Mouse (Mus musculus): ENCODE results near the gene Calcoco2. TPM values are rescaled to one million over a fixed set of nuclear protein-coding genes. Genes with fewer than 3 reads are reported as not detected.
"Not testable (repeated sequence)": the region's sequence is repeated elsewhere in the genome, so short reads cannot be mapped to it uniquely, and the experiment has no call there.

Calcoco2 gene
- 0.08 and 0.11 TPM in 2 replicates for polyA plus RNA-seq (2012; rRNA removed)

DNA sequence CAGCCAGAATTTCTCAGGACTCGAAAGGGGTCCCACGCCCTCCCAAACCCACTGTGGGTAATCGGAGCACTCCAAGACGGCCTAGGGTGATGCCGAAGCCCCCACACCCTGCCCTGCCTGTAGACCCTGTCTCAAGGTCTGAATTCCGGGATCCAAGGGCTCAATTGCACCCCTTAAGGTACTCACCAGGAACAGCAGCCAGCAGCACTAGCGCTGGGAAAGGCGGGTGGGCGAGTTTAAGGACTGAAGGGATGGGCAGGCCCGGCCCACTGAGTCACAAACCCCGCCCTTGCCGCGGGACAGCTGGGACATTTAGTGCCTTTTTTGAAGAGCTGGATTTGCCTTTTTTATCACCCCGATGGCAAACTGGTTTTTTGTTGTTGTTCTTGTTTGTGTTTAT is at the start of gene Calcoco2:
Gene Calcoco2, minus strand, starts transcription at position 214 of the 400 bp plus-strand sequence.
- WGBS = 45% methylated on average over 14 of the region's 14 CpGs
- H3K4me1 ChIP-seq (ENCODE audit: control insufficient read depth, insufficient read depth, low read length) = no peaks in the 10 kb centered on the region

DNA sequence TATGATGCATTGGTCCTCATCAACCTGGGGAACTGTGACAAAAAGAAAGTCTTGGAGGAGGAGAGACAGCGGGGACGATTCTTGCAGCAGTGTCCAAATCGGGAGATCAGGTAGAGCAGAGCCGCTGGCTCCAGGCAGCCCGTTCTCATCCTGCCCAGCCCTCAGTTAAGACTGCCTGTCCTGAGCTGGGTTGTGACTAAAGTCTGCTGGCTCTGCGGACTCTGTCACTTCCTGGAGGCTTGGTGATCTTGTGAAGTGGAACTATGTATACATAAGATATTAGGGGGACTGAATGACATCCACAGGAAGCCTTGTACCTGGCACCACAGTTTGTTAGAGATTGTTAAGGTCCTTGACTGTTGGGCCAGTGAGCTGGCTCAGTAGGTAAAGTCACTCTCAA is 35.7 kb upstream of the Calcoco2 start:
- DNase-seq = no peak
- Histone ChIP-seq H3K4me3 (replicated peaks; ENCODE audit: extremely low read depth, low read depth, low read length) (no peak overlapping the region), H3K4me1 (ENCODE audit: control insufficient read depth, insufficient read depth, low read length) (no peaks in the 10 kb centered on the region)
- TF ChIP-seq CTCF (IDR thresholded peaks at IDR 0.05; ENCODE audit: insufficient read depth, low read length) = no peak
- no peak for TF ChIP-seq POLR2A (IDR thresholded peaks at IDR 0.05; ENCODE audit: borderline replicate concordance, extremely low read depth, low read depth, low read length)
- 58% methylated on average over 6 of the region's 6 CpGs for WGBS

More for the DNA sequence above, at the start of gene Calcoco2:
- H3K4me3 ChIP-seq (replicated peaks; ENCODE audit: extremely low read depth, low read depth, low read length) = no peak within 1 kb of the TSS
- no peak for DNase-seq
- TF ChIP-seq POLR2A (IDR thresholded peaks at IDR 0.05; ENCODE audit: borderline replicate concordance, extremely low read depth, low read depth, low read length) (no peak), CTCF (IDR thresholded peaks at IDR 0.05; ENCODE audit: insufficient read depth, low read length) (no peak)

DNA sequence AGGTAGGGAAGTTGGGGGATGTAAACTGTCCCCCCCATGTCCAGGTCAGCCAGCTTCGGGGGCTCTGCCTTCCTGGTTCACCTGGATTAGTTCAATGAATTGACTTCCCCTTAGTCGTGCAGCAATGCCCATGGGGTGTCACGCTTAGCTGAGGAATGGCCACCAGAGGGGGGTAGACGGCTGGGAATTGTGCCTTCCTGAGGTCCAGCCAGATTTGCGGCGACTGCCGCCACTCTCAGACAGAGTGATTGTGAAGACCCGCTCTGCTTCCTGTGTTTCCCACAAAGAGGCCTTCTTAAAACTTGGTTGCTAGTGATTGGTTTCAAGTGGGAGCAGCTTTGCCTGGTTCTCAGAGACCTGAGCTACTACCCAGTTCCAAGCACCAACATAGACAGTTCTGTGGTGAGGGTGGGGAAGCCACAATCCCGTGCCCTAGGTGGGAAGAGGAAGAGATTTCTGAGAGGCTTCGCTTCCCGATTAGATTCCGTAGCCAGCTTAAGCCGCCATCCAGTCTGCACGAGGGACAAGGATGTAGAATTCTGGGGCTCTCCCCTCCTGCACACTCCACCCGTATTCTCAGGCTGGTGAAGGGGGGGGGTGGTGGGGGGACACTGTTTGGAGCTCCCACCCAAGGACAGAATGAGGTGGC is 34.0 kb upstream of the Calcoco2 start:
- H3K4me1 ChIP-seq (ENCODE audit: control insufficient read depth, insufficient read depth, low read length) = no peaks in the 10 kb centered on the region
- H3K4me3 ChIP-seq (replicated peaks; ENCODE audit: extremely low read depth, low read depth, low read length) = no peak overlapping the region
- TF ChIP-seq CTCF (IDR thresholded peaks at IDR 0.05; ENCODE audit: insufficient read depth, low read length) = peak; percentile 78
- TF ChIP-seq POLR2A (IDR thresholded peaks at IDR 0.05; ENCODE audit: borderline replicate concordance, extremely low read depth, low read depth, low read length) = no peak
- 2% methylated on average over 15 of the region's 15 CpGs for WGBS
- peak; percentile 41 for DNase-seq

DNA sequence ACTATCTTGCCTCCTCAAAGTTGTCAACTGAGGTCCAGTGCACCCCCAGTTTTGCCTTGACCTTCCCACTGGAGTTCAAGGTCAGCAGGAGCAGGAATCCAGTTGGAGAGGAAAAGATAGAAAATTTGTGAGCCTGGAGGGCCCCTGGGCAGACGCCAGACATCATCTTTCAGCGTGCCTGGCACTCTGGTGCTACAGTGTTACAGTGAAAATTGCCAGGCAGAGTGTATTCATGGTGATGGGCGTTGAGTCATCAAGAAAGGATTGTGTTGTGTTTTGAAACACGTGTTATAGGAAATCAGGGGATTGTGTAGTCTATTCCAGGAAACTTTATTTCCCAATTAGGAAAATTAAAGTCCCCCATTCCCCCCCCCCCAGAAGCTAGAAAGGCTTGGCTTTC is 32.0 kb upstream of the Calcoco2 start:
- DNase-seq = no peak
- TF ChIP-seq CTCF (IDR thresholded peaks at IDR 0.05; ENCODE audit: insufficient read depth, low read length) (no peak), POLR2A (IDR thresholded peaks at IDR 0.05; ENCODE audit: borderline replicate concordance, extremely low read depth, low read depth, low read length) (no peak)
- no peak overlapping the region for H3K4me3 ChIP-seq (replicated peaks; ENCODE audit: extremely low read depth, low read depth, low read length)
- WGBS = 58% methylated on average over 4 of the region's 4 CpGs
- H3K4me1 ChIP-seq (ENCODE audit: control insufficient read depth, insufficient read depth, low read length) = no peaks in the 10 kb centered on the region; the same call in 1 of the 2 replicates

DNA sequence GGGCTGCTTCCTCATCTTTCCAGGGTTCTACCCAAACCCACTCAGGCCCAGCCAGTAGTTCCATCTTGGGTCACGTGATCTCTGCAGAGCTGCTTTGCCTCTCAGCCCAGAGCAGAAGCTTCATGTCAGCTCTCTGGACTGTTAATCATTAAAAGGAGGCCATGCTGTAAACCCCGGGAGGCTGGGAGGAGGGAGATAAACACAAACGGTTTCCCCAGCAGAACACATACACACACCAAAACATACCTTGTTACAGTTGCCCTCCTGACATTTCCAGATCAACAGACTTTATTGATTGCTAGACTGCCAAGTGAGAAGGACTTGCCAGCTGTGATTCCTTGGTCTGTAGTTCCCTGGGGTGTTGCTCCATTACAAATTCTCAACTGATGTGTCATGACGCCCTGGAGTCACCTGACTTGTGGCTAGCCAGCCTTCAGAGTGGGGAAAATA is 29.0 kb upstream of the Calcoco2 start:
- WGBS = 12% methylated on average over 4 of the region's 4 CpGs
- no peak for DNase-seq

DNA sequence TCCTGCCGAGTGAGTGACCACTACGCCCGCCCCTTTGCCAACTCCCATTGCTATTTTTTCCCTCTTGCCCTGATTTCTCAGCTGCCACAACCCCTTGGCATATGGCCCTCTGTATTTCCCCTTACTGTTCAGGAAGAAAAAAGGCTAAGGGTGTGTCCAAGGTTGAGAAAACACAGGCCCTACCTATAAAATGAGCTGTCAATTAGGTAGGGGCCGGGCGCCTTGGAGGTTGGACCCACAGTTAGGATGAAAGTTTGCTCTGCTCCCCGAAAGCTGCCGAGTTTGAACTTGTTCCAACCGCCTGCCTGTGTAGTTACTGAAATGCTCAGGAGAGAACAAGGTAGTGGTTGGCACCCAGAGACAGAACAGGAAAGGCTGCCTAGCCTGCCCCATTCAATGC is 24.1 kb upstream of the Calcoco2 start:
- H3K4me1 ChIP-seq (ENCODE audit: control insufficient read depth, insufficient read depth, low read length) = no peaks in the 10 kb centered on the region; the same call in 1 of the 2 replicates
- no peak overlapping the region for H3K4me3 ChIP-seq (replicated peaks; ENCODE audit: extremely low read depth, low read depth, low read length)
- WGBS = 75% methylated on average over 8 of the region's 8 CpGs
- no peak for DNase-seq
- TF ChIP-seq CTCF (IDR thresholded peaks at IDR 0.05; ENCODE audit: insufficient read depth, low read length) (no peak), POLR2A (IDR thresholded peaks at IDR 0.05; ENCODE audit: borderline replicate concordance, extremely low read depth, low read depth, low read length) (no peak)

More for the DNA sequence above, 29.0 kb upstream of the Calcoco2 start:
- Histone ChIP-seq H3K4me3 (replicated peaks; ENCODE audit: extremely low read depth, low read depth, low read length) (no peak overlapping the region), H3K4me1 (ENCODE audit: control insufficient read depth, insufficient read depth, low read length) (no peaks in the 10 kb centered on the region; the same call in 1 of the 2 replicates)
- TF ChIP-seq CTCF (IDR thresholded peaks at IDR 0.05; ENCODE audit: insufficient read depth, low read length) (no peak), POLR2A (IDR thresholded peaks at IDR 0.05; ENCODE audit: borderline replicate concordance, extremely low read depth, low read depth, low read length) (no peak)

DNA sequence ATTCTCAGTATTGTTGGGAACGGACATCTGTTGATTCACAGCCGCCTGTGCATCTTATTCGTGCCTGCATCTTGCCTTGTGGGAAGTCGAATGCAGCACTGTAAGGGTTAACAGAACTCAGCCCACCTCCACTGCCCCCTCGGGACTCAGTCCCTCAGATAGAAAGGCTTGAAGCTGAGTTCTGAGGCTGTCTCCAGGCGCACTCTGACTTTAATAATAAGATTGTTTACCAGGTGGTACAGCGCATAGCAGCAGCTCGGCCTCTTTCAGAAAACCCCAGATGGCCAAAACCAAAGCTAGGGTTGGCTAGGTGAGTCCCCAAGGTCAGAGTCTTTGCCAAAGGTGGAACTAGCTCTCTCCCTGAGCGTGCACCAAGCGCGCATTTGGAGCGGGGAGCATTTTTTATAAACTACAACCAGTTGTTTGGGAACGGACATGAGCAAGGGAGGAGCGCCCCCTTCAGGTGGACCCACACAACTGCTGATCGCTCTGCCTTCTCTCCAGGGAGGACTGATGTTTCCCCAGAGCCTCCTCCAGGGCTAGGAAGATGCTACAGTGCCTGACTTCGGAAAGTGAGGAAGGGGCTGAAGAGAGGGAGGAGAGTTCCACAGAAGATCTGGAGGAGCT is 21.6 kb upstream of the Calcoco2 start, which contains the start of gene Ttll6:
Gene Ttll6, plus strand, starts transcription at position 548 of the 627 bp plus-strand sequence.
- Histone ChIP-seq H3K4me1 (ENCODE audit: control insufficient read depth, insufficient read depth, low read length) (no peaks in the 10 kb centered on the region), H3K4me3 (replicated peaks; ENCODE audit: extremely low read depth, low read depth, low read length) (no peak within 1 kb of the TSS)
- 20% methylated on average over 16 of the region's 16 CpGs for WGBS
- peak; percentile 30 for DNase-seq
- no peak for TF ChIP-seq POLR2A (IDR thresholded peaks at IDR 0.05; ENCODE audit: borderline replicate concordance, extremely low read depth, low read depth, low read length)
- TF ChIP-seq CTCF (IDR thresholded peaks at IDR 0.05; ENCODE audit: insufficient read depth, low read length) = peak; percentile 72

DNA sequence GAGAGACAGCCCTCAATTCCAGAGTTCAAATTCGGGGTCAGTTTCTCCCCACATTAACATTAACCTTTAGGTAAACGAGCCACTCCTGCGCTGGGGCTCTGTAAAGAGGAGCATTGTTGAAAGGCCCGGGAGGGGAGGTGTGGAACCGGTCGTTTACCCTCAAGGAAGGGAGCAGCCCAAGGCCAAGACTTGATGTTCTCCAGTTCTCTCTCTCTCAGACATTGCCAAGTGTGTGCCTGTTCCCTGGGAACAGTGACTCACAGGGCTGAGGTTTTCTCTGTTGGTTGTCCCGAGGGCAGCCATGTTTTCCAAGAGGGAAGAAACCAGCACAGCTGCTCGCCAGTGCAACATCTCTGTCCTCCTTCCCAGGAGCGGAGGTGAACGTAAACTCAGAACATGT is 18.8 kb upstream of the Calcoco2 start:
- TF ChIP-seq POLR2A (IDR thresholded peaks at IDR 0.05; ENCODE audit: borderline replicate concordance, extremely low read depth, low read depth, low read length) (no peak), CTCF (IDR thresholded peaks at IDR 0.05; ENCODE audit: insufficient read depth, low read length) (no peak)
- Histone ChIP-seq H3K4me3 (replicated peaks; ENCODE audit: extremely low read depth, low read depth, low read length) (no peak overlapping the region), H3K4me1 (ENCODE audit: control insufficient read depth, insufficient read depth, low read length) (no peaks in the 10 kb centered on the region)
- DNase-seq = no peak
- WGBS = 46% methylated on average over 10 of the region's 10 CpGs

DNA sequence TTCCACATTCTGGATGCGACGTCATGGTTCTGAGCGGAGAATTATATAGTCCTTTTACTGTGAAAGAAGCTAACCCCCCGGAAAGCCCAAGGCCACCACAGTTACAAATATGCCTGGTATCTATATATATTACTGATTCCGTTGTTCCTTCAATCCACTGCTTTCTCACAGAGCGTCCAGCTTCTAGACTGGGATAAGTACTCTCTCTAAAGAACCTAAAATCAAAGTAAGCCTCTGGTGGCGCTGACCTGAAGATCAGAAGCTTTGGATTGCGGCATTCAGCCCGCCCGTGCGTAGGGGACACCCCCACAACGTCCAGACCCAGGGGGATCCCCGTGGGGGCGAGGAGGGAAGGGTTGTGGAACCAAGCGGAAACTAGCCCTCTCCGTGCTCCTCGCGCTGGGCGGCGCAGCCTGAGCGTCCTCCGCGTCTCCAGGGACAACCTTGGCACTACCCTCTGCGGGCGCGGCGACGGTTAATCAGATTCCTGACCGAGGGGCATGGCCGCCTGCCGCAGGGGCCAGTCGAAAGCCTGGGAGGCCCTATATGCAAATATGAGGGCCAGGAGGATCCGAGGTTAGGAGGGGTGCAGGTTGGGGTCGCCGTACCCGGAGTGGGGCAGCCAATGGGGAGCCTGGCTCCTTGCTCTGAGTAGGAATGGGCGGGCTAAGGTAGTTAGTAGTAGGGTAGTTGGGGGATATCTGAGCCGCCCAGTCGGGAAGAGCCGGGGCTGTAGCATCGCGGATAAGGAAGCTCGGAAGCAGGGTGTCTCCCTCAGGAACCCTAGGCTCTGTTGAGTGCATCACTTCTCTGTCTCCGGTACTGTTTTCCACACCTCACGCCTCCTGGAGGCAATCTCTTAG is 12.5 kb upstream of the Calcoco2 start:
- TF ChIP-seq CTCF (IDR thresholded peaks at IDR 0.05; ENCODE audit: insufficient read depth, low read length) (no peak), POLR2A (IDR thresholded peaks at IDR 0.05; ENCODE audit: borderline replicate concordance, extremely low read depth, low read depth, low read length) (peak; percentile 42; the same call in 1 of the 2 replicates)
- no peaks in the 10 kb centered on the region for H3K4me1 ChIP-seq (ENCODE audit: control insufficient read depth, insufficient read depth, low read length)
- H3K4me3 ChIP-seq (replicated peaks; ENCODE audit: extremely low read depth, low read depth, low read length) = no peak overlapping the region
- WGBS = 3% methylated on average over 45 of the region's 45 CpGs
- peak; percentile 24 for DNase-seq

DNA sequence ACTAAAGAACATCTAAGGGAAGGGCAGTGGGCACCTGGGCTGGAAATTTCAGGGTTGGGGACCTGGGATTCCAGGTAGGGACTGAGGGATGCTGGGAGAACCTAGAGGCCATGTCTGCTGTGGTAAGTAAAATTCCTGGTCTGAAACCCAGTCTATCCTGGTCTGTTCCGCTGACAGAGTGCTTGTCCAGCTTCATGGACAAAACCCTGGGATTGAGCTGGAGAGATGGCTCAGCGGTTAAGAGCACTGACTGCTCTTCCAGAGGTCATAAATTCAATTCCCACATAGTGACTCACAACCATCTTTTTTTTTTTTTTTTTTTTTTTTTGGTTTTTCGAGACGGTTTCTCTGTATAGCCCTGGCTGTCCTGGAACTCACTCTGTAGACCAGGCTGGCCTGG is 11.0 kb upstream of the Calcoco2 start:
- H3K4me3 ChIP-seq (replicated peaks; ENCODE audit: extremely low read depth, low read depth, low read length); DNase-seq; H3K4me1 ChIP-seq (ENCODE audit: control insufficient read depth, insufficient read depth, low read length): not testable (repeated sequence)
- WGBS = 81% methylated on average over 4 of the region's 4 CpGs

Data from lung, adult 2 months (tissue).